Mouse (Mus musculus) C2C12 (cell line): ENCODE results near the gene Zfp61.

Experiments
- CEBPB ChIP-seq: IDR thresholded peaks from one replicate; pipeline ENCODE4 v1.6.1; 2011; ENCODE audit warnings: low read depth, mild to moderate bottlenecking, control low read depth, moderate library complexity
- CTCF ChIP-seq: IDR thresholded peaks from one replicate; pipeline ENCODE4 v1.5.1; 2011; ENCODE audit not compliant: control insufficient read depth, insufficient read depth, insufficient read length
- MAX ChIP-seq: IDR thresholded peaks from one replicate; pipeline ENCODE4 v1.6.1; 2011; ENCODE audit warnings: mild to moderate bottlenecking, control low read depth
- MYOG ChIP-seq: IDR thresholded peaks from one replicate; pipeline ENCODE4 v1.6.1; 2011; ENCODE audit not compliant: control insufficient read depth, insufficient read length; ENCODE audit errors: extremely low read depth
- USF1 ChIP-seq: IDR thresholded peaks from one replicate; pipeline ENCODE4 v1.6.1; 2011; ENCODE audit warnings: low read depth, mild to moderate bottlenecking, control low read depth, moderate library complexity

- TF ChIP-seq CTCF: no peak
- TF ChIP-seq MAX: no peak
- TF ChIP-seq MYOG: no peak
- TF ChIP-seq USF1: no peak
- no peak for TF ChIP-seq CEBPB
These were observed 5.7 kb downstream of the Zfp61 start for GRCm38 (mm10) chr7:24295376-24295775.
